Mouse (Mus musculus) forebrain, embryonic 14.5 days (tissue): ENCODE measurements around the gene Tpmt. TPM values are rescaled to one million over a fixed set of nuclear protein-coding genes. Genes with fewer than 3 reads are reported as not detected.

Experiments
- ATAC-seq: fragments of 200-750 bp; cut with Nextera tagmentation; 2 replicates; pipeline ENCODE4 v1.8.0; 2017; ENCODE audit warnings: mild to moderate bottlenecking, moderate library complexity
- DNase-seq: peaks from one replicate; pipeline ENCODE4 v3.0.0-alpha.2; 2015; ENCODE audit warnings: low spot score
- H3K27ac ChIP-seq: fragments of 300-500 bp; sonication (generic); 2 replicates; pipeline ENCODE4 v1.5.1; 2014; ENCODE audit warnings: low read depth, mild to moderate bottlenecking, control low read depth, low read length, moderate library complexity
- H3K27me3 ChIP-seq: fragments of 300-500 bp; sonication (generic); replicated peaks from 2 replicates; pipeline ENCODE4 v1.6.1; 2014; ENCODE audit warnings: low read length, control low read depth, mixed read lengths; ENCODE audit not compliant: control insufficient read depth, insufficient read depth
- H3K36me3 ChIP-seq: fragments of 300-500 bp; sonication (generic); 2 replicates; pipeline ENCODE4 v1.6.1; 2014; ENCODE audit warnings: low read length, control low read depth; ENCODE audit not compliant: control insufficient read depth, insufficient read depth
- H3K4me1 ChIP-seq: fragments of 300-500 bp; sonication (generic); 2 replicates; pipeline ENCODE4 v1.6.1; 2014; ENCODE audit warnings: antibody characterized with exemption, low read length, control low read depth; ENCODE audit not compliant: control insufficient read depth, insufficient read depth
- H3K4me2 ChIP-seq: fragments of 300-500 bp; sonication (generic); 2 replicates; pipeline ENCODE4 v1.6.1; 2014; ENCODE audit warnings: mild to moderate bottlenecking, control low read depth, low read length
- H3K4me3 ChIP-seq: fragments of 300-500 bp; sonication (generic); 2 replicates; pipeline ENCODE4 v1.5.1; 2014; ENCODE audit warnings: low read depth, low read length, control low read depth
- H3K9ac ChIP-seq: fragments of 300-500 bp; sonication (generic); 2 replicates; pipeline ENCODE4 v1.6.1; 2014; ENCODE audit warnings: mild to moderate bottlenecking, low read length, control low read depth, moderate library complexity
- H3K9me3 ChIP-seq: fragments of 300-500 bp; sonication (generic); replicated peaks from 2 replicates; pipeline ENCODE4 v1.6.1; 2016; ENCODE audit warnings: low read length, control low read depth, mixed read lengths; ENCODE audit not compliant: control insufficient read depth
- WGBS: fragments of 180-500 bp; shearing (Covaris S2); extraction: QIAGEN DNeasy Blood & Tissue Kit; methylation state at CpG from one replicate; pipeline ENCODE4 v1.1.7; 2014; 5-methylcytosine and 5-hydroxymethylcytosine counted together
- polyA plus RNA-seq: library from polyadenylated mRNA; unstranded; fragments of >200 nt; fragmentation: Nextera tagmentation; extraction: Ambion mirVana; gene quantifications from 2 replicates; pipeline ENCODE4 v1.2.1, GENCODE M21; 2014

The Tpmt gene
- polyA plus RNA-seq, 1 experiment from 2014 or later = 29.1 TPM

- H3K4me1 ChIP-seq = no peaks in the 10 kb centered on the region
- no peak overlapping the region for H3K4me2 ChIP-seq
- H3K27ac ChIP-seq = no peak overlapping the region
- H3K9ac ChIP-seq = no peak overlapping the region
- no peak for DNase-seq
- no peaks in the 10 kb centered on the region for H3K27me3 ChIP-seq
- no peaks in the 10 kb centered on the region for H3K9me3 ChIP-seq
- no peak overlapping the region for H3K4me3 ChIP-seq
- WGBS = 94% methylated on average over 17 of the region's 17 CpGs
- ATAC-seq = no peak
- peaks cover 3% of the 10 kb centered on the region; the same call in 1 of the 2 replicates for H3K36me3 ChIP-seq
These were observed 14.0 kb downstream of the Tpmt start for GRCm38 (mm10) chr13:47030376-47031107.

GRCm38 (mm10) chr13:47020798-47021197 lies 23.7 kb downstream of the Tpmt start:
- H3K4me3 ChIP-seq = no peak overlapping the region
- no peaks in the 10 kb centered on the region for H3K9me3 ChIP-seq
- ATAC-seq (no peak), DNase-seq (no peak)
- no peaks in the 10 kb centered on the region for H3K27me3 ChIP-seq
- 83% methylated on average over 7 of the region's 7 CpGs for WGBS
- H3K4me2 ChIP-seq = no peak overlapping the region
- no peak overlapping the region for H3K9ac ChIP-seq
- no peak overlapping the region for H3K27ac ChIP-seq
- H3K4me1 ChIP-seq = no peaks in the 10 kb centered on the region
- H3K36me3 ChIP-seq = no peaks in the 10 kb centered on the region

- Histone ChIP-seq H3K4me3 (no peak overlapping the region), H3K27ac (no peak overlapping the region), H3K4me1 (no peaks in the 10 kb centered on the region), H3K4me2 (no peak overlapping the region), H3K27me3 (no peaks in the 10 kb centered on the region), H3K9ac (no peak overlapping the region), H3K9me3 (no peaks in the 10 kb centered on the region), H3K36me3 (no peaks in the 10 kb centered on the region)
- 88% methylated on average over 7 of the region's 7 CpGs for WGBS
- DNase-seq (no peak), ATAC-seq (no peak)
These were observed 24.8 kb downstream of the Tpmt start for GRCm38 (mm10) chr13:47019774-47020173.

- peak; percentile 67 for DNase-seq
- Histone ChIP-seq H3K36me3 (no peaks in the 10 kb centered on the region), H3K9me3 (no peaks in the 10 kb centered on the region), H3K4me3 (no peak overlapping the region), H3K27ac (no peak overlapping the region), H3K9ac (no peak overlapping the region), H3K4me1 (no peaks in the 10 kb centered on the region), H3K4me2 (no peak overlapping the region), H3K27me3 (no peaks in the 10 kb centered on the region)
- ATAC-seq = no peak
- WGBS = 46% methylated on average over 5 of the region's 5 CpGs
These were observed 27.3 kb downstream of the Tpmt start for GRCm38 (mm10) chr13:47017259-47017658.

- 82% methylated on average over 5 of the region's 5 CpGs for WGBS
- no peak overlapping the region for H3K9ac ChIP-seq
- peaks cover 4% of the 10 kb centered on the region; the same call in 1 of the 2 replicates for H3K9me3 ChIP-seq
These were observed 29.4 kb downstream of the Tpmt start for GRCm38 (mm10) chr13:47015195-47015501.

GRCm38 (mm10) chr13:47014334-47015194 lies 30.0 kb downstream of the Tpmt start, which contains the start of gene Nhlrc1:
TSS of gene Nhlrc1 (minus strand) at chr13:47014850.
- Histone ChIP-seq H3K4me1 (no peaks in the 10 kb centered on the region), H3K9ac (peak within 1 kb of the TSS; percentile 69), H3K9me3 (peaks cover 4% of the 10 kb centered on the region; the same call in 1 of the 2 replicates), H3K27ac (no peak within 1 kb of the TSS), H3K4me2 (peak within 1 kb of the TSS; percentile 99), H3K36me3 (no peaks in the 10 kb centered on the region), H3K4me3 (peak within 1 kb of the TSS; percentile 56), H3K27me3 (no peaks in the 10 kb centered on the region)
- DNase-seq (peak; percentile 81), ATAC-seq (peak; percentile 93)
- 3% methylated on average over 66 of the region's 73 CpGs for WGBS

More at GRCm38 (mm10) chr13:47015195-47015501, 29.4 kb downstream of the Tpmt start:
- no peak for ATAC-seq
- Histone ChIP-seq H3K4me3 (peak overlapping the region; percentile 56; the same call in 1 of the 2 replicates), H3K27me3 (no peaks in the 10 kb centered on the region), H3K4me2 (peak overlapping the region; percentile 99), H3K36me3 (no peaks in the 10 kb centered on the region), H3K4me1 (no peaks in the 10 kb centered on the region), H3K27ac (no peak overlapping the region)
- DNase-seq = no peak

GRCm38 (mm10) chr13:47013740-47014139 lies 30.8 kb downstream of the Tpmt start:
- ATAC-seq (0 out of 2 replicates have a peak, but pooled peaks have one; percentile 6), DNase-seq (no peak)
- 72% methylated on average over 10 of the region's 10 CpGs for WGBS
- H3K4me2 ChIP-seq = peak overlapping the region; percentile 99
- H3K9ac ChIP-seq = peak overlapping the region; percentile 69; the same call in 1 of the 2 replicates
- no peaks in the 10 kb centered on the region for H3K36me3 ChIP-seq
- H3K4me1 ChIP-seq = no peaks in the 10 kb centered on the region
- H3K27me3 ChIP-seq = no peaks in the 10 kb centered on the region
- peak overlapping the region; percentile 56 for H3K4me3 ChIP-seq
- no peak overlapping the region for H3K27ac ChIP-seq
- peaks cover 7% of the 10 kb centered on the region; the same call in 1 of the 2 replicates for H3K9me3 ChIP-seq

- no peaks in the 10 kb centered on the region for H3K4me1 ChIP-seq
- DNase-seq (no peak), ATAC-seq (no peak)
- WGBS = 92% methylated on average over 4 of the region's 4 CpGs
- H3K9me3 ChIP-seq = no peaks in the 10 kb centered on the region
- H3K4me3 ChIP-seq = no peak overlapping the region
- no peak overlapping the region for H3K9ac ChIP-seq
- H3K27ac ChIP-seq = no peak overlapping the region
- H3K27me3 ChIP-seq = no peaks in the 10 kb centered on the region
- H3K4me2 ChIP-seq = no peak overlapping the region
- no peaks in the 10 kb centered on the region for H3K36me3 ChIP-seq
These were observed 42.9 kb downstream of the Tpmt start for GRCm38 (mm10) chr13:47001590-47001989.
